Mouse (Mus musculus) embryo, embryonic 11 days (tissue): Measurements from ENCODE around the gene Vmn1r234.
A peak's percentile ranks its signal among the peaks of the same experiment; 100 is the strongest.
"Not testable (repeated sequence)": the region's sequence is repeated elsewhere in the genome, so short reads cannot be mapped to it uniquely, and the experiment has no call there.

Experiments
- DNase-seq: peaks from one replicate; pipeline ENCODE4 v3.0.0-alpha.2; 2015

The Vmn1r234 gene

DNA sequence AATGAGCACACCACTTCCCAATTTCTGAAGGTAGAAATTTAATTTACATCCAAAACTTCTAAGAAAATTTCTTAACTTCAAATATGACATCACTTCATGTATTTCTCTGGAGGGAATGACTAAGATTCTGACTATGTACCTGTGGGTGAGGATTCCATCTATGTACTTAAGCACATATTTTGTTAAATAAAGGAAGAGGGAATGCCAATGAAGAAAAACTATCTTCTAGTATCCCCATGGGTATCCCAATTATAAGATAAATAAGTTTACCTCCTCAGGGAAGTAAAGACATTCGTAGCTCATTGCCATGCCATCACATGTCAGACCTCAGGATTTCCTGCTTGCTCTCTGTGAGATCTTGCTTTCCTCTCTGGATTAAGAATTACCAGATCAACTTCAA lies at the start of gene Vmn1r234:
Gene Vmn1r234 (plus strand): TSS at position 301 of the 400 bp plus-strand sequence.
- DNase-seq, result no peak

DNA sequence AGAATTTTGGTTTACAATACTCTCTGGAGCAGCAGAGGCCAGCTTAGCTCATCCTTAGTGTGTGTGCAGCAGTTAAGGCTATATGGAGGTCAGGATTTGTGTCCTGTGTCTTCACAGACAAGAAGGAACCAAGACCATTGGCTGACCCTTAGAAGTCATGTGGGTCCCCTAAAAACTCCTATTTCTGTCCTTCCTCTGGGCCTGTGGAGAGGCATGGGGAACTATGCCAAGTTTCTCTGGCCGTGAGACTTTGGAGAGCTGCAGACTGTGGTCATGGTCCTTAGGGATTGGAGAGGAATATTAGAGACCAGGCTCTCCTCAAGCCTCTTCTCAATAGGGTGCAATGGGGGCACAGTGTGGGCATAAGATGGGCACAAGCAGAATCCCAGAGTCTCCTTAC lies 14.8 kb upstream of the Vmn1r234 start:
- DNase-seq, result not testable (repeated sequence)

GRCm38 (mm10) chr17:21231654-21232053 lies 5.8 kb downstream of the Vmn1r234 start:
- peak; percentile 49 for DNase-seq

GRCm38 (mm10) chr17:21256111-21256510 lies 30.2 kb downstream of the Vmn1r234 start, which contains the start of gene Vmn1r235:
TSS of gene Vmn1r235 (plus strand) at chr17:21256411.
- DNase-seq, result no peak

DNA sequence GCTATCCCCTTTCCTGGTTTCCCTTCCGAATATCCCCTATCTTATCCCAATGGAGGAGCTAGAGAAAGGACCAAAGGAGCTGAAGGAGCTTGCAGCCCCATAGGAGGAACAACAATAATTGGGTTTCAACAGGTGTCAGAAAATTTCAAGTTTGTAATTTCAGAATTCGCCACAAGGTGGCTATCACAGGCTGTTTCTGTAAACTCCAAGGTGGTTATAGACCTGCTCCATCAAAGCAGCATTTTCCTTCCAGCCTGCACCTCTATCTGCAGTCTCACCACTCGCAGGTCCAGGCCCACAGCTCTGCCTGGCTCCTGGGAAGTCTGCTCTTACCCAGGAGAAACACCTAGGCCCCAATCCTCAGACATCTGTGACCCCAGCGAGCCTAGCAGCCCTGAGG lies 46.2 kb downstream of the Vmn1r234 start:
- DNase-seq, result peak; percentile 46

- DNase-seq, result no peak
These were observed 56.8 kb downstream of the Vmn1r234 start, which contains the start of gene Vmn1r236 for GRCm38 (mm10) chr17:21282642-21283041. TSS of gene Vmn1r236 (plus strand) at chr17:21282942.

GRCm38 (mm10) chr17:21284395-21284794 lies 58.5 kb downstream of the Vmn1r234 start:
- DNase-seq, result no peak
